Mouse (Mus musculus) spleen, adult 2 months (tissue): ENCODE measurements around the gene Ccdc153.

Experiments used
- CTCF ChIP-seq: fragments of 200-500 bp; IDR thresholded peaks from 2 replicates; pipeline ENCODE4 v1.5.1; 2011; ENCODE audit warnings: mild to moderate bottlenecking, inconsistent platforms; ENCODE audit not compliant: insufficient read depth, insufficient read length, insufficient replicate concordance; ENCODE audit errors: extremely low read depth
- POLR2A ChIP-seq: fragments of 200-500 bp; IDR thresholded peaks from 2 replicates; pipeline ENCODE4 v1.6.1; 2011; ENCODE audit warnings: low read depth, low read length, inconsistent platforms

GRCm38 (mm10) chr9:44292490-44292889 lies 52.0 kb downstream of the Ccdc153 start:
- TF ChIP-seq CTCF (peak; percentile 52; the same call in 1 of the 2 replicates), POLR2A (no peak)
